ENCODE assay signal across 8 mouse cellular contexts in the genomic region with DNA sequence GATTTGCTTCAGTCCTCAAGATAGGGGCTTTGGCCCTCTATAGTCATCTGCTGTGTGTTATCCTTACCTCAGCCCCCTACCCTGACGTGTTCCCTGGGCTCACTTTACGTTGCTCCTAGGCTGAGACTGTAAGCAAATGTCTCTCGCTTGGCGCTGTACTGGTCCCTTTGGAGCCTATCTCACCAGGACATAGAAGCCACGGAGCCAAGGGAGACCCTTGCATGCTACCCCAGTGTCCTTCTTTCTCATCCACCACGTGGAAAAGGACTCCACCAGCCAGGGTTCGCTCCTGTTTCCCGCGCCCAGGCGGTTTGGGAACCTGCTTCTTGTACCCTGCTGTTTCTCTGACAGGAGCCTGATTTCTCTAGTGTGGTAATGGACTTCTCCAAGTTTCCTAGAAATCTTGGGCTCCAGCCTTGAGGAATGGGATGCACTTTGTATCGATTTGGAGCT. TPM values are rescaled to one million over a fixed set of nuclear protein-coding genes. Genes with fewer than 3 reads are reported as not detected.
DNase-seq lines count a peak whose midpoint lies in the region; ATAC-seq lines count a peak whose summit lies in the region.

No protein-coding gene starts in this region.

- H3K4me1 ChIP-seq in kidney, embryonic 16.5 days (ENCODE audit: insufficient read depth, low read length): peaks cover 6% of the 10 kb centered on the region; the same call in 1 of the 2 replicates
- H3K4me1 ChIP-seq in embryonic facial prominence, embryonic 11.5 days (ENCODE audit: control insufficient read depth, insufficient read depth, low read length): no peaks in the 10 kb centered on the region
- peaks cover 23% of the 10 kb centered on the region for H3K4me1 ChIP-seq in hindbrain, embryonic 15.5 days (replicated peaks)
- H3K4me1 ChIP-seq in midbrain, embryonic 12.5 days: peaks cover 6% of the 10 kb centered on the region

- H3K9ac ChIP-seq in kidney, embryonic 16.5 days (replicated peaks; ENCODE audit: low read length): peak overlapping the region; percentile 66
- peak overlapping the region; percentile 76 for H3K9ac ChIP-seq in embryonic facial prominence, embryonic 11.5 days (replicated peaks; ENCODE audit: low read length)
- peak overlapping the region; percentile 62 for H3K9ac ChIP-seq in hindbrain, embryonic 15.5 days
- peak overlapping the region; percentile 72 for H3K9ac ChIP-seq in midbrain, embryonic 12.5 days (replicated peaks)

- no peak overlapping the region for H3K27ac ChIP-seq in kidney, embryonic 16.5 days (ENCODE audit: low read length)
- H3K27ac ChIP-seq in embryonic facial prominence, embryonic 11.5 days (replicated peaks; ENCODE audit: low read depth, low read length): no peak overlapping the region
- peak overlapping the region; percentile 90 for H3K27ac ChIP-seq in hindbrain, embryonic 15.5 days (replicated peaks)
- H3K27ac ChIP-seq in midbrain, embryonic 12.5 days (replicated peaks): peak overlapping the region; percentile 85; the same call in 1 of the 2 replicates

- no peak for ATAC-seq in kidney, embryonic 16.5 days (ENCODE audit: low FRiP score, low TSS enrichment)
- ATAC-seq in embryonic facial prominence, embryonic 11.5 days (replicated peaks; ENCODE audit: insufficient number of reproducible peaks, low FRiP score, low TSS enrichment, low read depth): 0 out of 2 replicates have a peak, but pooled peaks have one; percentile 55
- peak; percentile 68 for ATAC-seq in hindbrain, embryonic 15.5 days (ENCODE audit: low FRiP score, low read depth)
- no peak for ATAC-seq in midbrain, embryonic 12.5 days (ENCODE audit: low FRiP score, low read depth)

- no peaks in the 10 kb centered on the region for H3K9me3 ChIP-seq in kidney, embryonic 16.5 days (ENCODE audit: low read length)
- no peaks in the 10 kb centered on the region for H3K9me3 ChIP-seq in embryonic facial prominence, embryonic 11.5 days (replicated peaks; ENCODE audit: control insufficient read depth, low read length)
- no peaks in the 10 kb centered on the region for H3K9me3 ChIP-seq in hindbrain, embryonic 15.5 days
- H3K9me3 ChIP-seq in midbrain, embryonic 12.5 days: no peaks in the 10 kb centered on the region

- peak overlapping the region; percentile 85 for H3K4me2 ChIP-seq in kidney, embryonic 16.5 days (replicated peaks; ENCODE audit: low read depth, low read length)
- peak overlapping the region; percentile 92 for H3K4me2 ChIP-seq in embryonic facial prominence, embryonic 11.5 days (ENCODE audit: low read depth, low read length)
- H3K4me2 ChIP-seq in hindbrain, embryonic 15.5 days: peak overlapping the region; percentile 61
- H3K4me2 ChIP-seq in midbrain, embryonic 12.5 days (replicated peaks): peak overlapping the region; percentile 85

- H3K27me3 ChIP-seq in kidney, embryonic 16.5 days (ENCODE audit: insufficient read depth, low read length): peaks cover 18% of the 10 kb centered on the region; the same call in 1 of the 2 replicates
- 0 out of 2 replicates have a peak, but pooled peaks cover 3% of the 10 kb centered on the region for H3K27me3 ChIP-seq in embryonic facial prominence, embryonic 11.5 days (ENCODE audit: control insufficient read depth, insufficient read depth, low read length)
- no peaks in the 10 kb centered on the region for H3K27me3 ChIP-seq in hindbrain, embryonic 15.5 days
- peaks cover 7% of the 10 kb centered on the region for H3K27me3 ChIP-seq in midbrain, embryonic 12.5 days

- peak overlapping the region; percentile 52 for H3K4me3 ChIP-seq in kidney, embryonic 16.5 days (ENCODE audit: low read length)
- H3K4me3 ChIP-seq in embryonic facial prominence, embryonic 11.5 days (ENCODE audit: low read depth, low read length): peak overlapping the region; percentile 54
- peak overlapping the region; percentile 65 for H3K4me3 ChIP-seq in hindbrain, embryonic 15.5 days
- H3K4me3 ChIP-seq in midbrain, embryonic 12.5 days: peak overlapping the region; percentile 61

- 6% methylated on average over 11 of the region's 11 CpGs for WGBS in kidney, embryonic 16.5 days
- 6% methylated on average over 11 of the region's 11 CpGs for WGBS in embryonic facial prominence, embryonic 11.5 days
- 4% methylated on average over 11 of the region's 11 CpGs for WGBS in hindbrain, embryonic 15.5 days
- WGBS in midbrain, embryonic 12.5 days: 6% methylated on average over 11 of the region's 11 CpGs

- H3K36me3 ChIP-seq in kidney, embryonic 16.5 days (ENCODE audit: insufficient read depth, low read length): no peaks in the 10 kb centered on the region
- no peaks in the 10 kb centered on the region for H3K36me3 ChIP-seq in embryonic facial prominence, embryonic 11.5 days (replicated peaks; ENCODE audit: control insufficient read depth, insufficient read depth, low read depth, low read length)
- no peaks in the 10 kb centered on the region for H3K36me3 ChIP-seq in hindbrain, embryonic 15.5 days
- no peaks in the 10 kb centered on the region for H3K36me3 ChIP-seq in midbrain, embryonic 12.5 days

- DNase-seq in kidney, postnatal 36 days: no peak
- peak; percentile 6 for DNase-seq in embryonic facial prominence, embryonic 11.5 days (ENCODE audit: low spot score)
- DNase-seq in thymus, postnatal 10 days (ENCODE audit: low spot score in 2 of 2): no peak
- DNase-seq in thymus, adult 18-20 months: no peak
- no peak for DNase-seq in thymus, postnatal 14 days

RNA-seq across cellular contexts. Expression of a gene that starts 0.8 kb away (rescaled TPM):
- polyA plus RNA-seq in kidney, embryonic 16.5 days (2015; fragmentation: Nextera tagmentation; extraction: Ambion mirVana): 1.5 and 1.8 TPM in 2 replicates
- polyA plus RNA-seq in embryonic facial prominence, embryonic 11.5 days (2014; fragmentation: Nextera tagmentation; extraction: Ambion mirVana): 3.0 and 3.9 TPM in 2 replicates
- polyA plus RNA-seq in hindbrain, embryonic 15.5 days (2015; fragmentation: Nextera tagmentation; extraction: Ambion mirVana): 32.4 and 34.7 TPM in 2 replicates
- 7.4 and 7.9 TPM in 2 replicates for polyA plus RNA-seq in midbrain, embryonic 12.5 days (2016; fragmentation: Nextera tagmentation; extraction: Ambion mirVana)

Comparison
In these comparisons a context has a peak if more than half of its experiments do, and no peak if none do; other contexts are left out.
1. ATAC-seq: peak in embryonic facial prominence, embryonic 11.5 days (single experiment) and hindbrain, embryonic 15.5 days (single experiment); none in kidney, embryonic 16.5 days (single experiment) and midbrain, embryonic 12.5 days (single experiment).
2. H3K27ac ChIP-seq: peak in hindbrain, embryonic 15.5 days (single experiment) and midbrain, embryonic 12.5 days (single experiment); none in kidney, embryonic 16.5 days (single experiment) and embryonic facial prominence, embryonic 11.5 days (single experiment).
3. Peak in every context shown above with its lines, with median percentiles within 50 percentile points of each other: H3K4me2 ChIP-seq, H3K4me3 ChIP-seq and H3K9ac ChIP-seq.